Mouse (Mus musculus): ENCODE results near the gene Aloxe3.

Gene Aloxe3

GRCm38 (mm10) chr11:69107676-69108075 lies 18.0 kb upstream of the Aloxe3 start:
- no peak for DNase-seq (ENCODE audit: low spot score in 2 of 2)

- DNase-seq (ENCODE audit: low spot score in 2 of 2): no peak
These were observed 17.5 kb upstream of the Aloxe3 start for GRCm38 (mm10) chr11:69108223-69108622.

DNA sequence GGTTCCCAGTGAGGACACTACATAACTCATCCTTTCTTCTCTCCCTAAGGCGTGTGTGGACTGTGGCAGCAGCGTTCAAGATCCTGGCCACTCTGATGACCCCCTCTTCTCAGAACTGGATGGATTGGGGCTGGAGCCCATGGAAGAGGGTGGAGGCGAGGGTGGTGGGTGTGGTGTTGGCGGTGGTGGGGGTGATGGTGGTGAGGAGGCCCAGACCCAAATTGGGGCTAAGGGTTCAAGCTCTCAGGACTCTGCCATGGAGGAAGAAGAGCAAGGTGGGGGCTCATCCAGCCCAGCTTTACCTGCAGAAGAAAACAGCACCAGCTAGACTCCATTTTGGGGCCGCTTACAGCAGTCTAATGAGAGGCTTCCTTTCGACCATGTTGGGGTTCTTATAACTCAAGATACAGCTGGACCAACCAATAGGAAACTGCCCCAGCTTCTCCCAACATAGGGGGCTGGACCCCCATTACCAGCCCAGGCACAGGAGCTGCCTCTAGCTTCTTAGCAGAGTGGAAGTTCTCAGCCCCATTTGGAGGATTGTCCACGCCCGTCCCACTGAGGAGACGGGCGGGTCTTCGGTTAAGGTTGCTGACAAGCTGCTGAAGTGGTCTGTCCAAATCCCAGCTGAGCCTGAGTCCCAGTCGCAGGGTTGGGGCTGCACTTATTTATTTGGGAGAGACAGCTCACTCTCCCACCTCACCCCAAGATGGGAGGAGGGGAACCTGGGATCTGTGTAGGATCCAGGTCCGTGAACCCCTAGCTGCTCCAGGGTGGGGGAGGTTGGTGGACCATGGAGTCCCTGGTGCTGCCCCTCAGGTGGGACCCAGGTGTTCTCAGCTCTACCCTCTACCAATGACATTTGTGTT lies 16.4 kb upstream of the Aloxe3 start:
- no peak for DNase-seq (ENCODE audit: low spot score in 2 of 2)

- peak; percentile 84 to 89 for DNase-seq (ENCODE audit: low spot score in 2 of 2)
These were observed 15.2 kb upstream of the Aloxe3 start for GRCm38 (mm10) chr11:69110319-69111046.

GRCm38 (mm10) chr11:69111051-69111810 lies 14.5 kb upstream of the Aloxe3 start:
- DNase-seq (ENCODE audit: low spot score in 2 of 2): no peak

DNA sequence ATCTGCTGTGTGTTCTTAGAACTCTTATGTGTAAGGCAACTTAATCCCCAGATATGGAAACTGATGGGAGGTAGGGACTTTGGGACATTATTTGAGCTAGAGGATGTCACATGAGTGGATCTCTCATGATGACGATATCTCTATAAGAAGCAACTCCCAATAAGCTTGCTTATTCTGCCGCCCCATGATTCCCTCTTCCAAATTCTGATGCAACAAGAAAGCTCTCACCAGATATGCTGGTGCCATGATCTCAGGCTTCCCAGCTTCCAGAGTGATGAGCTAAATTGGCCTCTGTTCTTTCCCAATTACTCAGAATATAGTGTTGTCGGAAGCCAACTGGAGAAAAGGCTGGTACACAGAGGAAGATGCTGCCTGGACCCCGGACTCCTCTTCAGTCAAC lies 13.8 kb upstream of the Aloxe3 start:
- DNase-seq (ENCODE audit: low spot score in 2 of 2): no peak

- no peak for DNase-seq (ENCODE audit: low spot score in 2 of 2)
These were observed 11.7 kb upstream of the Aloxe3 start for GRCm38 (mm10) chr11:69114018-69114417.

DNA sequence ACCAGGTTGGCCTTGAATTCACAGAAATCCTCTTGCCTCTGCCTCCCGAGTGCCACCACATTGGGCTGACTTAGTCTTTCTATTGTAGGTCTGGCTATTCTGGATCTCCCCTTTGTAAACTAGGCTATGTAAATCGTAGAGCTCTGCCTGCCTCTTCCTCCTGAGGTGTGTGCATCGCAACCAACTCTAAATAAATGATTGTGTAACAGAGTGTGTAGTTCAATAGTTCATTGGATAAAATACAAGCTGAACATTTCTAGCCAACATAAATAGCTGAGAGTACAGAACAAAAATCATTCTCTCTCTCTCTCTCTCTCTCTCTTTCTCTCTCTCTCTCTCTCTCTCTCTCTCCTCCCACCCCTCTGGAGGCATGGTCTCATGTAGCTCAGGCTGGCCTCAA lies 11.1 kb upstream of the Aloxe3 start:
- no peak for DNase-seq (ENCODE audit: low spot score in 2 of 2)

DNA sequence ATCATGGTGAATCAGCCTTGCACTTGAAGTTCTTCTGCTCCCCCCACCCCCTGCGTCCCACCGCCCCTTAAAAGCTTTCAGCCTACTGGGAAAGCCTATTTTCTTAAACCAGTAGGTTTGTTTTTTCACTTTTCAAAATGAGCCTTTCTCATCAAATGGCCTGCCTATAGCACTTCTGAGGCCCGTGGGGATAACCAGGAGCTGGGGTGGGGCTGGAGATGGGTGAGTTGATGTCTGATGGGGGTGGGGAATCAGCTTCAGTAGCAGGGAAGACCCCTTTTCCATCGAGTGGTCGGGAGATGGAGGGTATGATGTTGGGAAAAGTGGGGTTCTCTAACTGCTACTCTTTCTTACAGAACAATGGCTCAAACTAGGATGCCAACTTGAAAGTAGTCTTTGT lies 8.9 kb upstream of the Aloxe3 start:
- no peak for DNase-seq (ENCODE audit: low spot score in 2 of 2)

- DNase-seq (ENCODE audit: low spot score in 2 of 2): peak; percentile 66 to 70
These were observed 7.7 kb upstream of the Aloxe3 start for GRCm38 (mm10) chr11:69117737-69118695.

- peak; percentile 76 to 88 for DNase-seq (ENCODE audit: low spot score in 2 of 2)
These were observed 6.9 kb upstream of the Aloxe3 start for GRCm38 (mm10) chr11:69118765-69119164.

GRCm38 (mm10) chr11:69119446-69120155 lies 6.1 kb upstream of the Aloxe3 start:
- DNase-seq (ENCODE audit: low spot score in 2 of 2): no peak

GRCm38 (mm10) chr11:69120221-69121000 lies 5.3 kb upstream of the Aloxe3 start, which contains the start of gene Hes7:
Gene Hes7 (plus strand): TSS chr11:69120404.
- no peak for DNase-seq (ENCODE audit: low spot score in 2 of 2)

- DNase-seq (ENCODE audit: low spot score in 2 of 2): no peak
These were observed 4.5 kb upstream of the Aloxe3 start for GRCm38 (mm10) chr11:69121001-69121740.

GRCm38 (mm10) chr11:69121741-69122335 lies 3.9 kb upstream of the Aloxe3 start:
- no peak for DNase-seq (ENCODE audit: low spot score in 2 of 2)

- DNase-seq (ENCODE audit: low spot score in 2 of 2): peak; percentile 80 to 85
These were observed 3.3 kb upstream of the Aloxe3 start, which contains the start of gene 9130213A22Rik for GRCm38 (mm10) chr11:69122336-69122951. Gene 9130213A22Rik (minus strand): TSS chr11:69122589.

DNA sequence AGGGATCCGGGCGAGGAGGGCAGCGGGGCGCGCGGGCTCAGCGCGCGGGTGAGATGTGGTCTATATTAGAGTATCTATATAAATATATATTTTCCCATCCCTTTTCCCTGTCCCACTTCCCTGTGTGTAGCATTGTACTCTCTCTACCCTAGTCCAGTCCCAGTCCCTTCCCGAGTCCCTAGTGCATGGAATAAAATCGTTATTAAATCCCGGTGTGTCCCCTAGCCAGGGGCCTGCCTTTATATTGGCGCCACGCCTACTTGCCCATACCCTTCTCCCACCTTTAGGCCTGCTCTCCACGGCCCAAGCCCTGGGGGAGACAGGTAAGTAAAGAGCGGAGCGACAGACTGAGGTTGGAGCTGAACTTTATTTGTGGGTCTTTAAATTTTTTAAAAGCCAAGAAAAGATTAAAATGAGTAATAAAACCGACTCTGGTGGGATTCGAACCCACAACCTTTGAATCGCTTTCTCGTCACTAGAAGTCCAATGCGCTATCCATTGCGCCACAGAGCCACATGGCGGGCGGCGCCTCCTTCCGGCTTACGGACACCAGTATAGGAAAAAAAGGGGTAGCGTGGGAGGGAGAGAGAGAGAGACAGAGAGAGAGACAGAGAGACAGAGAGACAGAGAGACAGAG lies 2.5 kb upstream of the Aloxe3 start:
- peak; percentile 88 to 91 for DNase-seq (ENCODE audit: low spot score in 2 of 2)
